Mouse (Mus musculus): ENCODE results near the gene Mybph.

GRCm38 (mm10) chr1:134151655-134152412 is 41.4 kb upstream of the Mybph start:
- TF ChIP-seq JUND (IDR thresholded peaks at IDR 0.05; ENCODE audit: low read depth, low read length) (no peak), ZNF384 (IDR thresholded peaks at IDR 0.05; ENCODE audit: low read depth, low read length) (no peak), USF1 (IDR thresholded peaks at IDR 0.05; ENCODE audit: low read depth, low read length) (peak; percentile 17; the same call in 1 of the 2 replicates), CTCF (IDR thresholded peaks at IDR 0.05 in 2 of 3, conservative IDR thresholded peaks at IDR 0.05 in 1 of 3; ENCODE audit: control insufficient read depth in 1 of 3, insufficient read depth in 1 of 3, low read depth in 2 of 3, low read length in 3 of 3, poor library complexity in 1 of 3, severe bottlenecking in 1 of 3) (peak; percentile 53 to 94 (median 78)), POLR2A (IDR thresholded peaks at IDR 0.05; ENCODE audit: control insufficient read depth in 1 of 2, insufficient read depth in 1 of 2, low read depth in 1 of 2, low read length in 2 of 2, poor library complexity in 1 of 2) (no peak), GATA1 (IDR thresholded peaks at IDR 0.05; ENCODE audit: low read depth, low read length) (no peak), EP300 (IDR thresholded peaks at IDR 0.05; ENCODE audit: low read depth in 1 of 2, low read length in 2 of 2) (no peak), MAFK (IDR thresholded peaks at IDR 0.05; ENCODE audit: borderline replicate concordance, low read depth, low read length) (no peak), SMC3 (IDR thresholded peaks at IDR 0.05; ENCODE audit: low read depth, low read length) (peak; percentile 96), KAT2A (conservative IDR thresholded peaks at IDR 0.05; ENCODE audit: low read depth, low read length) (no peak), UBTF (IDR thresholded peaks at IDR 0.05; ENCODE audit: borderline replicate concordance, insufficient read depth, low read depth, low read length) (no peak), E2F4 (IDR thresholded peaks at IDR 0.05; ENCODE audit: borderline replicate concordance, low read depth, low read length) (no peak)
